Mouse (Mus musculus) left cerebral cortex, postnatal 4 days (tissue): ENCODE measurements around the gene Kremen2. TPM values are rescaled to one million over a fixed set of nuclear protein-coding genes. Genes with fewer than 3 reads are reported as not detected.

Experiments
- DNase-seq: peaks from one replicate; pipeline ENCODE4 v3.0.0-alpha.2; 2022
- intact Hi-C: fragments of 180-260 bp; cut with DNase I; formaldehyde crosslinking; loops from one replicate; pipeline ENCODE4 v1.15.1; 2025
- total RNA-seq, 2 experiments: library from RNA; stranded (reverse); gene quantifications; 2 replicates each; pipeline ENCODE4 v1.2.3; 2021

Kremen2 gene
- total RNA-seq, 2 experiments from 2014 or later = 0.46 to 0.87 TPM

- intact Hi-C loops = no loop called here
- DNase-seq = no peak
These were observed 6.8 kb downstream of the Kremen2 start for GRCm38 (mm10) chr17:23738836-23739201.

- no peak for DNase-seq
- intact Hi-C loops = no loop called here
These were observed 7.9 kb downstream of the Kremen2 start for GRCm38 (mm10) chr17:23737493-23738445.

- no peak for DNase-seq
- intact Hi-C loops = no loop called here
These were observed 11.3 kb downstream of the Kremen2 start for GRCm38 (mm10) chr17:23734341-23734740.

- intact Hi-C loops = no loop called here
- no peak for DNase-seq
These were observed 15.2 kb downstream of the Kremen2 start for GRCm38 (mm10) chr17:23730441-23730840.

- intact Hi-C loops = no loop called here
- peak; percentile 92 for DNase-seq
These were observed 18.9 kb downstream of the Kremen2 start for GRCm38 (mm10) chr17:23726758-23727142.

- peak; percentile 96 for DNase-seq
- intact Hi-C loops = no loop called here
These were observed 19.5 kb downstream of the Kremen2 start, which contains the start of gene Pkmyt1 for GRCm38 (mm10) chr17:23725999-23726757. Pkmyt1 (plus strand) TSS chr17:23726336.

- intact Hi-C loops = no loop called here
- DNase-seq = no peak
These were observed 20.2 kb downstream of the Kremen2 start for GRCm38 (mm10) chr17:23725477-23725876.

GRCm38 (mm10) chr17:23722376-23723125, 23.1 kb downstream of the Kremen2 start, which contains the start of gene 1520401A03Rik:
1520401A03Rik (minus strand) TSS chr17:23722783.
- intact Hi-C loops = no loop called here
- no peak for DNase-seq

- no peak for DNase-seq
- intact Hi-C loops = no loop called here
These were observed 23.7 kb downstream of the Kremen2 start for GRCm38 (mm10) chr17:23721886-23722285.

- no peak for DNase-seq
- intact Hi-C loops = no loop called here
These were observed 26.2 kb downstream of the Kremen2 start for GRCm38 (mm10) chr17:23719455-23719854.

GRCm38 (mm10) chr17:23717003-23717402, 28.6 kb downstream of the Kremen2 start:
- intact Hi-C loops = no loop called here
- DNase-seq = no peak

- intact Hi-C loops = no loop called here
- peak; percentile 82 for DNase-seq
These were observed 39.4 kb downstream of the Kremen2 start for GRCm38 (mm10) chr17:23706212-23706611.

GRCm38 (mm10) chr17:23705525-23706104, 40.0 kb downstream of the Kremen2 start:
- DNase-seq = no peak
- intact Hi-C loops = no loop called here

- peak; percentile 49 for DNase-seq
- intact Hi-C loops = no loop called here
These were observed 40.9 kb downstream of the Kremen2 start for GRCm38 (mm10) chr17:23704741-23705140.

- intact Hi-C loops = no loop called here
These were observed 42.3 kb downstream of the Kremen2 start for GRCm38 (mm10) chr17:23703301-23703700.

GRCm38 (mm10) chr17:23700079-23700478, 45.6 kb downstream of the Kremen2 start:
- intact Hi-C loops = no loop called here
- peak; percentile 94 for DNase-seq

More at GRCm38 (mm10) chr17:23703301-23703700, 42.3 kb downstream of the Kremen2 start:
- no peak for DNase-seq

- intact Hi-C loops = no loop called here
- DNase-seq = peak; percentile 18
These were observed 46.2 kb downstream of the Kremen2 start for GRCm38 (mm10) chr17:23699131-23700077.

GRCm38 (mm10) chr17:23695801-23696200, 49.8 kb downstream of the Kremen2 start:
- intact Hi-C loops = no loop called here
- no peak for DNase-seq

GRCm38 (mm10) chr17:23694491-23694890, 51.1 kb downstream of the Kremen2 start:
- intact Hi-C loops = no loop called here
- no peak for DNase-seq
